Mouse (Mus musculus) heart, postnatal 0 days (tissue): ENCODE data around the gene Golt1b. TPM values are rescaled to one million over a fixed set of nuclear protein-coding genes. Genes with fewer than 3 reads are reported as not detected.

Experiments
- ATAC-seq: fragments of 200-750 bp; cut with Nextera tagmentation; 2 replicates; pipeline ENCODE4 v1.8.0; 2017; ENCODE audit warnings: low read depth, moderate number of reproducible peaks, moderate library complexity; ENCODE audit not compliant: insufficient read depth
- DNase-seq: peaks from one replicate; pipeline ENCODE4 v3.0.0-alpha.2; 2016; ENCODE audit warnings: low spot score
- H3K27ac ChIP-seq: fragments of 300-500 bp; sonication (generic); 2 replicates; pipeline ENCODE4 v1.5.1; 2014; ENCODE audit warnings: low read depth, mild to moderate bottlenecking
- H3K27me3 ChIP-seq: fragments of 300-500 bp; sonication (generic); 2 replicates; pipeline ENCODE4 v1.6.1; 2014; ENCODE audit warnings: low read length, mixed read lengths; ENCODE audit not compliant: control insufficient read depth, insufficient read depth
- H3K36me3 ChIP-seq: fragments of 300-500 bp; sonication (generic); replicated peaks from 2 replicates; pipeline ENCODE4 v1.6.1; 2014; ENCODE audit warnings: low read length, mixed read lengths; ENCODE audit not compliant: control insufficient read depth, insufficient read depth
- H3K4me1 ChIP-seq: fragments of 300-500 bp; sonication (generic); 2 replicates; pipeline ENCODE4 v1.6.1; 2014; ENCODE audit warnings: antibody characterized with exemption; ENCODE audit not compliant: control insufficient read depth, insufficient read depth
- H3K4me2 ChIP-seq: fragments of 300-500 bp; sonication (generic); 2 replicates; pipeline ENCODE4 v1.6.1; 2014; ENCODE audit warnings: low read depth, mild to moderate bottlenecking, low read length, moderate library complexity
- H3K4me3 ChIP-seq: fragments of 300-500 bp; sonication (generic); 2 replicates; pipeline ENCODE4 v1.5.1; 2014; ENCODE audit warnings: low read depth, low read length
- H3K9ac ChIP-seq: fragments of 300-500 bp; sonication (generic); replicated peaks from 2 replicates; pipeline ENCODE4 v1.6.1; 2014; ENCODE audit warnings: low read depth, low read length, mixed read lengths
- H3K9me3 ChIP-seq: fragments of 300-500 bp; sonication (generic); replicated peaks from 2 replicates; pipeline ENCODE4 v1.6.1; 2016; ENCODE audit warnings: low read length; ENCODE audit not compliant: control insufficient read depth
- CTCF ChIP-seq: IDR thresholded peaks from 2 replicates; pipeline ENCODE4 v1.5.1; 2016; ENCODE audit warnings: antibody characterized with exemption, control low read depth, low read depth
- EP300 ChIP-seq: IDR thresholded peaks from 2 replicates; pipeline ENCODE4 v1.6.1; 2016; ENCODE audit warnings: antibody characterized with exemption, low read depth
- WGBS: fragments of 180-500 bp; shearing (Covaris S2); extraction: QIAGEN DNeasy Blood & Tissue Kit; methylation state at CpG from one replicate; pipeline ENCODE4 v1.1.7; 2014; 5-methylcytosine and 5-hydroxymethylcytosine counted together
- polyA plus RNA-seq: library from polyadenylated mRNA; unstranded; fragments of >200 nt; fragmentation: Nextera tagmentation; extraction: Ambion mirVana; gene quantifications from 2 replicates; pipeline ENCODE4 v1.2.1, GENCODE M21; 2015
- total RNA-seq: library from RNA; depleted of rRNA; stranded (reverse); fragments of >200 nt; gene quantifications from 2 replicates; pipeline ENCODE4 v1.2.3, GENCODE M21; 2014; ENCODE audit warnings: low replicate concordance

The Golt1b gene
- total and polyA plus RNA-seq, 2 experiments from 2014 or later: 23.2 to 37.9 TPM

- ATAC-seq (peak; percentile 60), DNase-seq (no peak)
- Histone ChIP-seq H3K4me2 (peak overlapping the region; percentile 99), H3K9me3 (no peaks in the 10 kb centered on the region), H3K36me3 (no peaks in the 10 kb centered on the region), H3K4me3 (peak overlapping the region; percentile 99), H3K4me1 (peaks cover 5% of the 10 kb centered on the region; the same call in 1 of the 2 replicates), H3K9ac (peak overlapping the region; percentile 95), H3K27me3 (no peaks in the 10 kb centered on the region), H3K27ac (0 out of 2 replicates have a peak overlapping the region, but pooled peaks have one; percentile 32)
- WGBS: 3% methylated on average over 31 of the region's 31 CpGs
- no peak for TF ChIP-seq EP300
- TF ChIP-seq CTCF: no peak
Observed at GRCm38 (mm10) chr6:142386285-142387010, 573 bp upstream of the Golt1b start.

- no peaks in the 10 kb centered on the region for H3K27me3 ChIP-seq
- H3K4me3 ChIP-seq: peak overlapping the region; percentile 99
- peak overlapping the region; percentile 99 for H3K4me2 ChIP-seq
- 9% methylated on average over 8 of the region's 8 CpGs for WGBS
- H3K9me3 ChIP-seq: no peaks in the 10 kb centered on the region
- ATAC-seq (no peak), DNase-seq (no peak)
- TF ChIP-seq EP300 (no peak), CTCF (no peak)
- peaks cover 5% of the 10 kb centered on the region; the same call in 1 of the 2 replicates for H3K4me1 ChIP-seq
- H3K36me3 ChIP-seq: no peaks in the 10 kb centered on the region
- peak overlapping the region; percentile 74; the same call in 1 of the 2 replicates for H3K27ac ChIP-seq
- H3K9ac ChIP-seq: peak overlapping the region; percentile 95
Observed at GRCm38 (mm10) chr6:142387755-142388271, 792 bp downstream of the Golt1b start.

GRCm38 (mm10) chr6:142389101-142389500 is 2.1 kb downstream of the Golt1b start:
- peaks cover 5% of the 10 kb centered on the region; the same call in 1 of the 2 replicates for H3K4me1 ChIP-seq
- DNase-seq: no peak
- no peak overlapping the region for H3K9ac ChIP-seq
- H3K27ac ChIP-seq: no peak overlapping the region
- no peaks in the 10 kb centered on the region for H3K27me3 ChIP-seq
- H3K4me3 ChIP-seq: no peak overlapping the region
- no peak overlapping the region for H3K4me2 ChIP-seq
- WGBS: 69% methylated on average over 2 of the region's 2 CpGs
- H3K9me3 ChIP-seq: no peaks in the 10 kb centered on the region
- no peak for ATAC-seq
- TF ChIP-seq CTCF (no peak), EP300 (no peak)
- peaks cover 6% of the 10 kb centered on the region; the same call in 1 of the 2 replicates for H3K36me3 ChIP-seq

- Histone ChIP-seq H3K9me3 (no peaks in the 10 kb centered on the region), H3K9ac (no peak overlapping the region), H3K27me3 (no peaks in the 10 kb centered on the region), H3K36me3 (peaks cover 30% of the 10 kb centered on the region), H3K4me1 (0 out of 2 replicates have a peak, but pooled peaks cover 5% of the 10 kb centered on the region), H3K4me3 (no peak overlapping the region), H3K4me2 (no peak overlapping the region), H3K27ac (no peak overlapping the region)
- WGBS: 48% methylated on average over 5 of the region's 5 CpGs
- ATAC-seq: no peak
- TF ChIP-seq CTCF (no peak), EP300 (no peak)
- DNase-seq: no peak
Observed at GRCm38 (mm10) chr6:142392312-142392711, 5.3 kb downstream of the Golt1b start.

GRCm38 (mm10) chr6:142394669-142395068 is 7.6 kb downstream of the Golt1b start:
- no peak for DNase-seq
- no peak overlapping the region for H3K9ac ChIP-seq
- H3K4me1 ChIP-seq: no peaks in the 10 kb centered on the region
- H3K9me3 ChIP-seq: no peaks in the 10 kb centered on the region
- no peak for ATAC-seq
- H3K4me3 ChIP-seq: no peak overlapping the region
- 69% methylated on average over 5 of the region's 5 CpGs for WGBS
- H3K27me3 ChIP-seq: no peaks in the 10 kb centered on the region
- no peak overlapping the region for H3K4me2 ChIP-seq
- no peak overlapping the region for H3K27ac ChIP-seq
- peaks cover 30% of the 10 kb centered on the region for H3K36me3 ChIP-seq
- TF ChIP-seq EP300 (no peak), CTCF (no peak)
